Mouse (Mus musculus): Measurements from ENCODE around the gene Plekhg3.
A peak's percentile ranks its signal among the peaks of the same experiment; 100 is the strongest.

The Plekhg3 gene

GRCm38 (mm10) chr12:76591037-76591436 is 60.3 kb downstream of the Plekhg3 start:
- no peak for DNase-seq

- DNase-seq, result peak; percentile 57
Measured at GRCm38 (mm10) chr12:76592213-76592612, 61.5 kb downstream of the Plekhg3 start.

DNA sequence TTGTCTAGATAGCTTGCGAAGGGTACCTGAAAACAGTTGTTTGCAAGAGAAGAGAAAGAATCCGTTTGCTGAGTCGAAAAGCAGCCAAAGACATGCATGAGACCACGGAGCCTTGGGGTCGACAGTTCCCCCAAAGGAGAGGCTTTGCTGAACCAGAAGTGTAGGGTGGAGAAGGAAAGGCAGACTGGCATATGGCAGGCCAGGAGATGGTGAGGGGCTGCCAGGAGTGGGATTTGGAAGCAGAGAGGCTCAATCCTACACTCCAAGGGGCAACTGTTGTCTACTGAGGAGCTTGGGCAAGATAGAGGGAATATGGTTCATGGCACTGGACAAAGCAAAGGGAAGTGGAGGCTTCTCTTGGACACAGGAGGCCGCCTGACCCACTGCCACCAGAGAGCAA is 62.6 kb downstream of the Plekhg3 start:
- DNase-seq, result no peak

DNA sequence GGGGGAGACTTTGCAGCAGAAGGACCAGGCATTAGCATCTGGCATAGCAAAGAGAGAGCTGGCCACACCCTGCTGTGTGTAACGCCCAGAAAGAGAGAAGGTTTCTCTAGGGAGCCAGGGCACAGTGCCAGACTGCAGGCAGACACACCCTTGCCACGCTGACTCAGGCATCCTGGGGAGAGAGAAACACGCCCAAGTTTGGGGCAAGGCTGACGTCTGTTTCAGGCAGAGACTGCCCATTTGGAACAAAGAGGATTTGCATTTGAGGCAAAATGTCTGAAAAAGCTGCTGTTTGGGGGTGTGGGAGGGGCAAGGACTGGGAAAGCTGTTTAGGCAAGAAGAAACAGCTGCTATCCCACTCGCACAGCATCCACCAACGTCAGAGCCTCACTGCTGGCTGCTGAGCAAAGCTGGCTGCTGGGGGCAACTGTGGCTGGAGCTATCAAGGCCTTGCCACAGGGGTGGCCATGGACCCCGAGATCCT is 63.2 kb downstream of the Plekhg3 start:
- DNase-seq, result peak; percentile 79

DNA sequence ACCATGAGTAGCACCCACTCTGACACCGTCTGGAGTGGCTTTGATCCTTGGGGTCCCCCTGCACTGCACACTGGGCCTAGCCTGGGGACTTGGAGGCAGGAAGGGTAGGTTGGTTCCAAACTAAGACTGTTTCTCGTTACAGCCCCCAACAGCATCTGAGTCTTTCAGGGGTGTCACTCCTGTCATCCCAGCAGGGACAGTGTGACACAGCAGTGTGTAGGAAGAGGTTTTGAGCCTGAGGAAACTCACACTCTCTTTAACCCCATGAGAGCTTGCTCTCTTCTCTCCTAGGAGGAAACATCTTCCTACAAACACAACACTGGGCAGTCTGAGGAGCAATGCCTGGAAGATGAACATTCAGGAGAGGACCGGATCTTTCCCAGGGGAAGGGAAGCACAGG is 63.9 kb downstream of the Plekhg3 start:
- no peak for DNase-seq

DNA sequence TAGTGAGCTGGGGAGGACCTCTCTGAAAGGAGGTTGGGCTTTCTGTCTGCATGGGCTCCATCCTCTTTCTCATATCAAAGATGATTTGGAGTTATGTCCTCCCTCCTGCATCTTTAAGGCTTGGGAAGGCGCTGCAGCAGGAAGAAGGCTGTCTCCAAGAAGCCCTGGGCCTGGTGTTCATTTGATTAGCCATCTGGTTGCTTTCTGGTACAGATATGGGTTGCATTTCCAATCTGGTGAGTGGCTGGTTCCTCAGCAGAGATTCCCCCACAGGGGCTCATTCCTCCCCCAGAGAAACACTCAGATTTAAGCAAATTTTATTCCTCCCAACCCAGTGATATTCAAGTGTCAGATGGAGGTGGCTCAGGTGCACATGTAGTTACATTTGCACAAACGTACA is 65.1 kb downstream of the Plekhg3 start:
- no peak for DNase-seq

DNA sequence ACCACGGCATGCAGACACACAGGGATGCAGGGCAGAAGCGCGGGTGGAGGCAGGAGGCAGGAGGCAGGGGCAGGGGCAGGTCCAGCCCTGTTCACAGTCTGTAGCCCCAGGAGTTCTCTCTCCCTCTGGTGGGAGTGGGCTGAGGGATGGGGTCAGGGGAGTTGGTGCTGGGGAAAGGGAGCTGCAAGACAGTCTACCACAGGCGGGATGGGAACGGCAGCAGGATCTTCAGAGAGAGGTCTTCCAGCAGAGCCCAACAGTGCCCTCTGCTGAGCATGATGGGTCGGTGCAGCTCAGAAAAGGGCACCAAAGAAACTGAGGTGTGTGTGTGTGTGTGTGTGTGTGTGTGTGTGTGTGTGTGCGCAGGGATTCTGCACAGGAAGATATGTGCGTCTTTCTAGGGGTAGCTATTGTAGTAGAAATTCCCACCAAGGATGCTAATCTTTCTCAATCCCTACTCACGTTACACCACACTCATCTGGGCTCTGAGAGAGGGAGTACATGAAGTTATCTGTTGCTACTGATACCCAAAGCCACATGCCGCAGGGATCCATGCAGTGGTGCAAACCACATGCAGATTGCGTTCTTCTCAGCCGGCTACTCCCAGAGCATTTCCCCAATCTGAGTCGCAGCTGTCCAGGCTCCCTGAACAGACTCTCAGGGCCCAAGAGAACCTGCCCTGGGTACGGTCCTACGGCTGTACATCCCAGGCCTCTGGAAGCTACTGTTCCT is 65.8 kb downstream of the Plekhg3 start:
- DNase-seq, result peak; percentile 78

DNA sequence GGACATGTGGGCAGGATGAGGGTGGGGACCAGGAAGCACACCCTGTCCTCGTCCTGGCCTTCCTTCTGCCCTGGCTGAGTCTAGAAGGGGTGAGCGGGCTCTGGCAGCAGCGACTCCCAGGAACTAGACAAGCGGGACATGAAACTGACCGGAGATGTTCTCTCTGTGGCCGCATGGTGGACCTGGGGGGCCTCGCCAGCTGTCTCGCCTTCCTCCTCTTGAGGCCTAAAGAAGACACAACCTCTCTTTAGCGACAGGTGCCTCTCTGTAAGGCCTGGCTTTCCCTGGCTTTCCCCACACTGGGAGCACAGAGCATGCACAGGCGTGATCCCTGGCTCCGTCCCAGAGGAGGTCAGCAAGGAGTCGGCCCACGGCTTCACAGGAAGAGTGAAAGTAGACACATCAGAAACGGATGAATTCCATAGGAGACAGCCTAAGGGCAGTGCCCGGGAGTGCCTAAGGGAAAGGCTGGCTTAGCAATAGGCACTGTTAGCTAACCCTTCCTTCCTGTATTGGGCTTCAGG is 66.9 kb downstream of the Plekhg3 start:
- DNase-seq, result no peak

DNA sequence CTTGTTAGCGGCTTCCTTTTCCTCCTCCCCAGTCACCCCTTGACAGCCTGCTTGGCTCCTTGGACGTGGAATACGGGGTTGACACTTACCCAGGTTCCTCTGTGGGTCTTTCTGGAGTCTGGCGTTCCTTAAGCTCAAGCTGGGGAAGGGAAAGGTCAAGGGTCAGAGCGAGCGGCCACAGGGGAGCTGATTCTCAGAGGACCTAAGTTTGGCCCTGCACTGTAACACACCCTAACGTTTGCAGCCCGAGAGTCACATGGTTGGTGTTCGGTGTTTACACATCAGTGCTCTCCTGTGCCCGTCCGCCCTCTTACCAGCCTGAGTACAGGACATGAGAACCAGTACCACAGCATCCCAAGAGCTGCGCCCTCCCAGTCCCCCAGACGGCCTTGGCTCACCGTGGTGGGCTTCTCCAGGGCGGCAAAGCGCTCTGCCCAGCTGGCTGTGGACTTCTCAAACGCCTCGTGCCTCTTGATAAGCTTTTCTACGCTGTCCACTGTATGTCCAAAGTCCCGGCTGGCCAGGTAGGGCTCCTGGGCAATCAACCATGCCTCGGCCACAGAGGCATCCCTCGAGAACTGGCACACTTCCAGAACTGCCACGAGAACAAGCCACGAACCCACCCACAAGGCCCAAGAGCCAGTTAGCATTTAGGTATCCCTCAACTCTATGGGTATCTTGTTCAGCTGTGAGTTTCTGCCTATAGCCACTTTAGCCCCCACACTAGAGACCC is 67.7 kb downstream of the Plekhg3 start:
- DNase-seq, result no peak

DNA sequence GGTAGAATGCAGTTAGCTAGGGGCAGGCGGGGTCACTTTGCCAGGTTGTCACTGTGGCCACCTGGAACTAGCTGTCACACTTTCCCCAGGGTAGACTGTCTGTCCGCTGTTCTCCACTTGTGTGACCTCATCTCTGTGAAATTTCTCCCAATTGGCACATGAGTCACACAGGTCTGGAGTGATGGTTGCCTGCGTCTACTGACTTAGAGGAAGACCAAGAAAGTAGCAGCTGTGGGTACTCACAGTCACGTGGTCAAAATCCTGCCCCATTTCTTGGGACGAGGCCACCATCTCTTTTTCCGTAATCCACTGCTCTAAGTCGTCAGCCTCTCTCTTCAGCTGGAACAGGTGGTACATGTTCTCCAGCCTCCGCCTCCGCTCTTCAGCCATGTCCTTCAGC is 73.1 kb downstream of the Plekhg3 start:
- no peak for DNase-seq

DNA sequence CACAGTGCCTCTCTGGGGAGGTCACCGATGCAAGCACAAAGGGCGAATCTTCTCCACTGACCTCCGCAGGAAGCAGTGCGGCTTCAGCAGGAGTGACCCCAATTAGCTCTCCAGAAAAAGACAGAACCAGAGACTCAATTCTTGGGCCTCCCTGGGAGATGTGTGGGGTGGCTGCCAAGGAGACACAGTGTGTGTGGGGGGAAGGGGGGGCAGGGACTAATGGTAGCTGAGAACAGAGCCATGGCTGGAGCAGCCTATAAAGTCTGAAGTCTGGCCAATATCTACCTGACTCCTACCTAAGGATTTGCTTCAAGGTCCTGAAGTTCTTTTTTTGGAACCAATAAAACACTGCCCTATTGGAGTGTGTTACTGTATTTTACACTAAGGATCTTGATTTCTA is 73.9 kb downstream of the Plekhg3 start:
- no peak for DNase-seq

- no peak for DNase-seq
Measured at GRCm38 (mm10) chr12:76605837-76606236, 75.1 kb downstream of the Plekhg3 start.

DNA sequence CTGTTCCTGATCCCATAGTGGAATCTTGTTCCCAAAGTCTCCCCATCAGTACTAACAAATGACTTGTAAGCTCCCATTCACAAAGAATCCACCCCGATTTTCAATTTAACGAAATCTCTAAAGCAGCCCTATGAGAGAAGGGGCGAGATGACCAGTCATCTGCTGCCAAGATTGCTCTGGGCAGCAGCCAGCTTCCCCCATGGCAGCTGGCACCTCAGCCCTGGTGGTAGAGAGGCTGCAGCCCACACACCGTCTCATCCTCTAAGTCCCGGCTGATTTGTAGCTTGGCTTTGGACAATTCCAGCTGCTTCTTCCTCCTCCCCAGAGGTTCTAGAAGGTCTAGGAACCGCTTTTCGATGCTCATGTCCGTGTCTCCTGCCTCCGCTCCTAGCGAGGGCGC is 77.5 kb downstream of the Plekhg3 start:
- no peak for DNase-seq

DNA sequence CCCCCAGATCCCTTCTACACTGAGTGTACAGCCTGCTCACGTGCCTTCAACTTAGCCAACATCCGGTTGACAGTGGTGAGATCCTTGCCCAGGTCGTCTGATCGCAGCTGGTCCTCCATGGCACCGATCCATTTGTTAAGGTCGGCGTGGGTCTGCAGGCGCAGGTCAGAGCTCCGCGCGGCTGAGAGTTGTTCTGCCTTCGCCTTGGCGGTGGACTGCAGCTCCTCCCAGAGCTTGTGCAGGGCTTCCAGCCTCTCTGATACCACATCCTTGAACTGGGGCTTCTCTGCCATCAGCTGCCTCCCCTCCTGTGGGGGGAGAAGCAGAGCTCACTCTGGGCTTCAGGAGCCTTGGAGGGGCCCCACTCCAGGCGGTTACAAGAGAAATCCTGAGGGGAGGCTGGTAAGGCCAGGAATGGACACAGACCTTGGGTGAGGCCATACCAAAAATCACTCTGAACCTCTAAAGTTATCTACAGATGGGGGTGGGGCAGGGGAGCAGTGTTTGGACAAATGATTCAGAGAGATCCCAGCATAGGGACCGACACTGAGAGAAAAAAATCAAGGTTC is 78.4 kb downstream of the Plekhg3 start:
- DNase-seq, result no peak

GRCm38 (mm10) chr12:76612621-76613020 is 81.9 kb downstream of the Plekhg3 start:
- DNase-seq, result no peak

GRCm38 (mm10) chr12:76614868-76615579 is 84.3 kb downstream of the Plekhg3 start:
- no peak for DNase-seq

DNA sequence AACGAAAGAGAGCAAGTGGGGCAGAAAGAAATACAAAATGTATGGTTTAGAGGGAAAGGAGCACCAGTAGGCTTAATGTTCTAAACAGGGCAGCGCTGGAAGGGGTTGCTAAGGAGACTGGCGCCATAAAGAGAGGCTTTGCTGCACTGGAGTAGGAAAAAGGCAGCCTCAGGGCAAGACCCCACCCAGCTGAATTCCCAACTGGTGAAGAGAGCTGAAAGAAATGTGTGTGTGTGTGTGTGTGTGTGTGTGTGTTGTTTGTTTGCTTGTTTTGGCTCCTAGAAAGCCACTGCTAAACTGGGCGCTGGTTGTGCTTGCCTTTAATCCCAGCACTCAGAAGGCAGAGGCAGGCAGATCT is 84.9 kb downstream of the Plekhg3 start:
- no peak for DNase-seq

DNA sequence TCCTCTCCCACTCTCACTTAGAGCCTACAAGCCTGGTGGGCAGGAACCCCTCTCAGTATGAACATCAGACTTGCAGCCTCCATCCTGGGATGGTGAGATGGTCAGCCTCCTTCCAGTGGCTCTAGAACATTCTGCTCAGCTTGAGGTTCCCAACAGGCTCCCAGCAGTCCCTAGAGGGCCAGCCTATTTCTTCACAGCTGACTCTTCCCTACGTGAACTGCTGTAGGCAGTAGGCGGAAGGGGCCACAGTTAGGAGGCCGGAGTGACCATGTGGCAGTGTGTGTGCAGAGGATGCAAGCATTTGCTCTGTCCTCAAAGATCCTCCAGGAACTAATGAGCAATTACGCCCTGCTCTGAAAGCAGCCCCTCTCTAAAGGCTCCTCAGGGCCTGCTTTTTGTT is 87.5 kb downstream of the Plekhg3 start:
- DNase-seq, result no peak

GRCm38 (mm10) chr12:76619847-76620246 is 89.2 kb downstream of the Plekhg3 start:
- no peak for DNase-seq

GRCm38 (mm10) chr12:76623374-76623773 is 92.7 kb downstream of the Plekhg3 start:
- no peak for DNase-seq

All from lung, postnatal 14 days (tissue).